In the genomic region with DNA sequence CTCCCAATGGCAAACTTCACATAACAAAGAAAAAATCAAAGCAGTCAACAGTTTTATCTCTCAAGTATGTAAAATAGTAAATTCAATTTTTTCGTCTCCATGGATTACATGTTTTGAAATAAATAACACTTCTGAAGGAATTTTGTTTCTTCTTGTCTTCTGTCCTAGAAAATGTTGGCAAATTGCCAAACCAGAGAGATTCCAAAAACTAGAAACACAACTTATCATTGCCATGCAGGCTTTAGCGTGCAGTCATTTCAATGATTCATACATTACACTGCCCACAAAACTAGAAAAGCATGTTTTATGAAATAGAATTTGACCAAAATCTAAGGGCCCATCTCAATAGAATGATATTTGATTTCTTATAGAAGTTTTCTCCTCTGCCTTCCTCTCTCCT, we compare ENCODE assay signal across 17 mouse cellular contexts.
"Had no signal": no experiment of that assay in that cellular context is flagged by ENCODE, and none has a peak within 500 bp of the region (broad histone marks: within the 10 kb centered on the region; RNA-seq: fewer than 3 reads in every experiment).

No protein-coding gene starts in this region.

- ATAC-seq: midbrain, embryonic 16.5 days had no signal

- H3K36me3 ChIP-seq: limb, embryonic 13.5 days; midbrain, embryonic 12.5 days; neural tube, embryonic 15.5 days; stomach, embryonic 15.5 days had no signal

- DNase-seq: kidney, adult 9 months; kidney, postnatal 36 days; layer of hippocampus, adult 9-11 months; left cerebral cortex, postnatal 4 days; lung, adult 18-20 months; lung, postnatal 10 days; right cerebral cortex, adult 18-20 months; right cerebral cortex, postnatal 4 days; thymus, adult 2 months; thymus, postnatal 25 days had no signal

- H3K9ac ChIP-seq: limb, embryonic 13.5 days; liver, embryonic 14.5 days; midbrain, embryonic 12.5 days; neural tube, embryonic 15.5 days; stomach, embryonic 15.5 days had no signal

- H3K27me3 ChIP-seq: limb, embryonic 13.5 days; midbrain, embryonic 12.5 days; neural tube, embryonic 15.5 days; stomach, embryonic 15.5 days had no signal

- H3K4me2 ChIP-seq: limb, embryonic 13.5 days; midbrain, embryonic 12.5 days; neural tube, embryonic 15.5 days; stomach, embryonic 15.5 days had no signal

- H3K4me1 ChIP-seq: limb, embryonic 13.5 days; midbrain, embryonic 12.5 days; neural tube, embryonic 15.5 days; stomach, embryonic 15.5 days had no signal

- H3K27ac ChIP-seq: kidney, postnatal 0 days; limb, embryonic 13.5 days; liver, embryonic 14.5 days; midbrain, embryonic 12.5 days; neural tube, embryonic 15.5 days; stomach, embryonic 15.5 days had no signal

- H3K9me3 ChIP-seq: limb, embryonic 13.5 days; midbrain, embryonic 12.5 days; neural tube, embryonic 15.5 days; stomach, embryonic 15.5 days had no signal

- H3K4me3 ChIP-seq: limb, embryonic 13.5 days; midbrain, embryonic 12.5 days; neural tube, embryonic 15.5 days; stomach, embryonic 15.5 days had no signal
